Mouse (Mus musculus): ENCODE results near the gene Eng. TPM values are rescaled to one million over a fixed set of nuclear protein-coding genes. Genes with fewer than 3 reads are reported as not detected.

Eng gene
- polyA plus RNA-seq, 1 experiment, result 1.1 TPM

DNA sequence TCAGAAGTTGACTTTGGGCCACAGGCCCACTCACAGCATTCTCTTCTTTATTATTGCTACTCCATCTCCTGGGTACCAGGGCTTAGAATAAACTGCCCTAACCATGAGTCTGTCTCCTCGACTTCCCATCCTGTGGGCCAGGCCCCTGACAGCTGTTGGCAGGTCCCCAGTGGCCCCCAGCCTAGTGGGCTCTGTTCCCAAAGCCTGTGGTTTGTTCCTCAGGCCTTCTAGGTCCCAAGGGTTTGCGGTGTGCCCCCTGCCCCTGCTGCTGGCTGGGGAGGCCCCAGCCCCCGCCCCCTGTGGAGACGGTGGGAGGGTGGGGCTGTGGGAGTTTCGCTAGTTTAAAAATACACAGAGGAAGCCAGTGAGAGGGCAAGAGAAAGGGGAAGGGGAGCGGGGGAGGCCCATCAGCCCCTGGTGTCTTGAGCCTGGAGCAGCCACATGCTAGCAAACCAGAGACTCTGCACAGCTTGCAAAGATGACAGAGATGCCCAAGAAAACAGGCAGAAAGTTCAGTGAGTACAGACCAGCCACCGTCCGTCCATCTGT lies 74.4 kb downstream of the Eng start, which contains the start of gene Sh2d3c:
Gene Sh2d3c, plus strand, starts transcription at position 375 of the 549 bp plus-strand sequence.
- no peaks in the 10 kb centered on the region for H3K79me2 ChIP-seq (ENCODE audit: control insufficient read depth, insufficient read depth)
- no peaks in the 10 kb centered on the region for H3K79me3 ChIP-seq (ENCODE audit: low read depth)
- no peaks in the 10 kb centered on the region for H3K27me3 ChIP-seq (ENCODE audit: control insufficient read depth, insufficient read depth, insufficient read length)
- H3K4me3 ChIP-seq (ENCODE audit: insufficient read depth, poor library complexity, severe bottlenecking), result no peak within 1 kb of the TSS
- H3K36me3 ChIP-seq (ENCODE audit: control insufficient read depth, insufficient read depth), result no peaks in the 10 kb centered on the region
- H3ac ChIP-seq (ENCODE audit: control insufficient read depth, insufficient read length, low read depth), result peak within 1 kb of the TSS; percentile 45
- TF ChIP-seq CTCF (IDR thresholded peaks at IDR 0.05; ENCODE audit: control insufficient read depth, insufficient read depth, insufficient read length) (no peak), FOSL1 (IDR thresholded peaks at IDR 0.05; ENCODE audit: insufficient read depth, low read length, poor library complexity, severe bottlenecking) (no peak), MYOD1 (IDR thresholded peaks at IDR 0.05; ENCODE audit: control insufficient read depth, insufficient read length, low read depth) (peak; percentile 78)

DNA sequence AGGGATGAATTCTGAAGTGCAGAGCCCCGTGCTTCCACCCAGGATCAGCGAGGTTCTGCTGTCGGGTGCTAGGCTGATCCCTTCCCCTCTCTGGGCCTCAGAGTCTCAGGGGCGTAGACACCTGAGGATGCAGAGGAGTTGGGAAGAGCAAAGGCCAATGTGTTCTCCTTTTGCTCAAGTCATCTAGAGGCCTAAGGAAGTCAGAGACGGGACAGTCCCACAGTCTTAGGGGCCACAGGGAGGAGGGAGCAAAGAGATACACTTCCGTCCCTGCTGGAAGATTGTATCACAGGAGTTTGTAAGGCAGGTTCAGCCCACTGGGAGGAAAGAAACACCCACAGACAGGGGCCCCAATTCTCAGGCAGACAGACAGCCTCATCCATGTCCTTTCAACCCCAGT lies 75.7 kb downstream of the Eng start:
- Histone ChIP-seq H3K4me3 (ENCODE audit: insufficient read depth, poor library complexity, severe bottlenecking) (no peak overlapping the region), H3K79me2 (ENCODE audit: control insufficient read depth, insufficient read depth) (no peaks in the 10 kb centered on the region), H3K27me3 (ENCODE audit: control insufficient read depth, insufficient read depth, insufficient read length) (no peaks in the 10 kb centered on the region), H3K36me3 (ENCODE audit: control insufficient read depth, insufficient read depth) (no peaks in the 10 kb centered on the region), H3K79me3 (ENCODE audit: low read depth) (no peaks in the 10 kb centered on the region), H3ac (ENCODE audit: control insufficient read depth, insufficient read length, low read depth) (no peak overlapping the region)
- TF ChIP-seq USF1 (IDR thresholded peaks at IDR 0.05; ENCODE audit: low read depth) (no peak), CEBPB (IDR thresholded peaks at IDR 0.05; ENCODE audit: low read depth) (no peak), MYOD1 (IDR thresholded peaks at IDR 0.05; ENCODE audit: control insufficient read depth, insufficient read length, low read depth) (no peak), FOSL1 (IDR thresholded peaks at IDR 0.05; ENCODE audit: insufficient read depth, low read length, poor library complexity, severe bottlenecking) (no peak), MAX (IDR thresholded peaks at IDR 0.05) (no peak), CTCF (IDR thresholded peaks at IDR 0.05; ENCODE audit: control insufficient read depth, insufficient read depth, insufficient read length) (no peak), MYOG (IDR thresholded peaks at IDR 0.05; ENCODE audit: control insufficient read depth, extremely low read depth, insufficient read length) (no peak)

DNA sequence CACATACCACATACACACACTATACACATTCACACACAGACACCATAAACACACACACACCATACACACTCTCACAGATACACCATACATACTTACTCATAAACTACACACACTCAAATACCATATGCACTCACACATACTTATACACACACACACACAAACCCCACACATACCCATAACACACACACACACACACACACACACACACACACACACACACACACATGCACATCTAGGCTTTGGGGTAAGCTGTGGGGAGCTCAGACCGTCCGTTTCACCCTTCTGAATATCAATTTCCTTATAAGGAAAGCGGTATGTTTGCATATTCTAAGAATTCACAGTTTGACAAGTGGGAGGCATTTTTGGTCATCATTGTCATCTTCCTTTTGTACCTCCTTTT lies 76.2 kb downstream of the Eng start:
- no peaks in the 10 kb centered on the region for H3K79me3 ChIP-seq (ENCODE audit: low read depth)
- no peaks in the 10 kb centered on the region for H3K36me3 ChIP-seq (ENCODE audit: control insufficient read depth, insufficient read depth)
- no peaks in the 10 kb centered on the region for H3K79me2 ChIP-seq (ENCODE audit: control insufficient read depth, insufficient read depth)
- no peak overlapping the region for H3K4me3 ChIP-seq (ENCODE audit: insufficient read depth, poor library complexity, severe bottlenecking)
- H3ac ChIP-seq (ENCODE audit: control insufficient read depth, insufficient read length, low read depth), result no peak overlapping the region
- no peaks in the 10 kb centered on the region for H3K27me3 ChIP-seq (ENCODE audit: control insufficient read depth, insufficient read depth, insufficient read length)
- TF ChIP-seq MYOD1 (IDR thresholded peaks at IDR 0.05; ENCODE audit: control insufficient read depth, insufficient read length, low read depth) (no peak), MYOG (IDR thresholded peaks at IDR 0.05; ENCODE audit: control insufficient read depth, extremely low read depth, insufficient read length) (no peak), FOSL1 (IDR thresholded peaks at IDR 0.05; ENCODE audit: insufficient read depth, low read length, poor library complexity, severe bottlenecking) (no peak), USF1 (IDR thresholded peaks at IDR 0.05; ENCODE audit: low read depth) (no peak), CTCF (IDR thresholded peaks at IDR 0.05; ENCODE audit: control insufficient read depth, insufficient read depth, insufficient read length) (no peak), MAX (IDR thresholded peaks at IDR 0.05) (no peak), CEBPB (IDR thresholded peaks at IDR 0.05; ENCODE audit: low read depth) (no peak)

DNA sequence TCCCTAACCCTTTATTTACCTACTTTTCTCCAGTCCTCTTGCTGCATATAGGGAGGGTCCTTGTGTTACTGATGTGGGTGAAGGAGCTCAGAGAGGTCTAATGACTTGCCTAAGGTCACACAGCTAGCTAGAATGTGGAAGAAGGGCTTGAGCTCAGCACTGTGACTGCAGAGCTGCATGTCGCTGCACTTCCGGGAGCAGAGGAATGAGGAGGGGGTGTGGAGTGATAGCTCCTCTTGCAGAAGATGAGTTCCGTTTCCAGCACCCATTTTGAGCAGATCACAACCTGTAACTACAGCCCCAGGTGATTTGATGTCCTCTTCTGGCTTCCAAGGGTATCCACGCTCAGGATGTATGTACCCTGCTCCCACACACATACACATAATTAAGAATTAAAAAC lies 77.8 kb downstream of the Eng start:
- no peak for TF ChIP-seq CEBPB (IDR thresholded peaks at IDR 0.05; ENCODE audit: low read depth)
- TF ChIP-seq MYOD1 (IDR thresholded peaks at IDR 0.05; ENCODE audit: control insufficient read depth, insufficient read length, low read depth), result no peak
- TF ChIP-seq CTCF (IDR thresholded peaks at IDR 0.05; ENCODE audit: control insufficient read depth, insufficient read depth, insufficient read length), result no peak
- TF ChIP-seq MAX (IDR thresholded peaks at IDR 0.05), result no peak
- no peak for TF ChIP-seq FOSL1 (IDR thresholded peaks at IDR 0.05; ENCODE audit: insufficient read depth, low read length, poor library complexity, severe bottlenecking)
- no peak for TF ChIP-seq USF1 (IDR thresholded peaks at IDR 0.05; ENCODE audit: low read depth)
- TF ChIP-seq MYOG (IDR thresholded peaks at IDR 0.05; ENCODE audit: control insufficient read depth, extremely low read depth, insufficient read length), result no peak
- no peaks in the 10 kb centered on the region for H3K79me2 ChIP-seq (ENCODE audit: control insufficient read depth, insufficient read depth)
- no peak overlapping the region for H3ac ChIP-seq (ENCODE audit: control insufficient read depth, insufficient read length, low read depth)

DNA sequence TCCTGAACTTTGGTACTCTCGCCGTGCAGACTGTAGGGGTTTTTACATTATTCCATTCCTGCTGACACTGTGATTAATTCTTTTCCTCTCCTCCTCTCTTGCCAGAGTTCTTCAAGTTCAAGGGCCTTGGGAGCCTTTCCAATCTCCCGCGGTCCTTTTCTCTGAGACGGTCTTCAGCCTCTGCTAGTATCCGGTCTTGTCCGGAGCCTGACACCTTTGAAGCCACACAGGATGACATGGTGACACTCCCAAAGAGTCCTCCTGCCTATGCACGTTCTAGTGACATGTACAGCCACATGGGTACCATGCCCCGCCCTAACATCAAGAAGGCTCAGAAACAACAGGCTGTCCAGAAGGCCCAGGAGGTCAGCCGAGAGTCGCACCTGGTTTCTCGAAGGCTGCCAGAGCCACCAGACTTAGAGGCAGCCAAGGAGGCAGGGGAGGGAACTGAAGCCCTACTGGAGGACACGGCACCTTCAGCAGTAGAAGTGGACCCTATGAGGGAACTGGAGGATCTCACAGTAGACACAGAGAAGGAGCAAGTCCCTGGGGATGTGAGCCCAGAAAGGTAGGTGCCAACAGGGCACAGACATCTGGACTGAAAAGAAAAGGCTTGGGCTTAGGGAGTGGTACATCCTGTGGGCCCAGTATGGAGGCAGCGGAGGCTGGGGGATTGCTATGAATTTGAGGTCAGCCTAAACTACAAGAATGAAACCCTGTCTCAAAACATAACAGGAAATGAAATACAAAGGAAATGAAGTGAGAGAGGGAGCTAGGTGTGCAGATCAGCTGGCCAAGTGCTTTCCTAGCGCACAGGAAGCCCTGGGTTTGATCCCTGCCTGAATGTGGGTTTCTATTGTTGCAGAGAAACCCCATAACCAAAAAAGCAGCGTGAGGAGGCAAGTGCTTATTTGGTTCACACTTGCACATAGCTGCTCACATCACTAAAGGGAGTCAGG lies 78.7 kb downstream of the Eng start:
- H3K4me3 ChIP-seq (ENCODE audit: insufficient read depth, poor library complexity, severe bottlenecking), result no peak overlapping the region
- no peak overlapping the region for H3ac ChIP-seq (ENCODE audit: control insufficient read depth, insufficient read length, low read depth)
- no peak for TF ChIP-seq CEBPB (IDR thresholded peaks at IDR 0.05; ENCODE audit: low read depth)
- no peak for TF ChIP-seq MYOG (IDR thresholded peaks at IDR 0.05; ENCODE audit: control insufficient read depth, extremely low read depth, insufficient read length)
- no peak for TF ChIP-seq USF1 (IDR thresholded peaks at IDR 0.05; ENCODE audit: low read depth)
- no peak for TF ChIP-seq MYOD1 (IDR thresholded peaks at IDR 0.05; ENCODE audit: control insufficient read depth, insufficient read length, low read depth)
- no peak for TF ChIP-seq MAX (IDR thresholded peaks at IDR 0.05)
- no peak for TF ChIP-seq CTCF (IDR thresholded peaks at IDR 0.05; ENCODE audit: control insufficient read depth, insufficient read depth, insufficient read length)
- TF ChIP-seq FOSL1 (IDR thresholded peaks at IDR 0.05; ENCODE audit: insufficient read depth, low read length, poor library complexity, severe bottlenecking), result no peak
- H3K36me3 ChIP-seq (ENCODE audit: control insufficient read depth, insufficient read depth), result no peaks in the 10 kb centered on the region
- no peaks in the 10 kb centered on the region for H3K27me3 ChIP-seq (ENCODE audit: control insufficient read depth, insufficient read depth, insufficient read length)
- H3K79me3 ChIP-seq (ENCODE audit: low read depth), result no peaks in the 10 kb centered on the region
- H3K79me2 ChIP-seq (ENCODE audit: control insufficient read depth, insufficient read depth), result no peaks in the 10 kb centered on the region

More for the DNA sequence above, 77.8 kb downstream of the Eng start:
- H3K27me3 ChIP-seq (ENCODE audit: control insufficient read depth, insufficient read depth, insufficient read length), result no peaks in the 10 kb centered on the region
- H3K36me3 ChIP-seq (ENCODE audit: control insufficient read depth, insufficient read depth), result no peaks in the 10 kb centered on the region
- no peaks in the 10 kb centered on the region for H3K79me3 ChIP-seq (ENCODE audit: low read depth)
- no peak overlapping the region for H3K4me3 ChIP-seq (ENCODE audit: insufficient read depth, poor library complexity, severe bottlenecking)

All from C2C12 (cell line).